Mouse (Mus musculus) right cerebral cortex, postnatal 25 days (tissue): ENCODE measurements around the gene Pafah1b2.

Experiments used
- DNase-seq: peaks from one replicate; pipeline ENCODE4 v3.0.0; 2022

Gene Pafah1b2

DNA sequence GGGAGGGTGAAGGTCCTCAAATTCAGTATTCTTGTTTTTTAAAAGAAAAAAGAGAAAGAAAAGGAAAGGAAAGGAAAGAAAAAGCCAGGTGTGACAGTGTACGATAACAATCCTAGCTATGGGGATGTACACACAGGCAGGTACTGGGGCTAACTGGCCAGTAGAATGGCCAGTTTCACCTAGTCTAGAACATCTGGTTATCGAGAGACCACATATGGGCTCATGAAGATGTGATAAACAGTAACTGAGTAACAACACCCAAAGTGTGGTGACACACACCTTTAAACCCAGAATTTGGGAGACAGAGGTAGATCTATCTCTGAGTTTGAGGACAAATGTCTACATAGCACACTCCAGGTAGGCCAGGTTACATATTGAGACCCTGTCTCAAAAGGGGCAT is 32.7 kb downstream of the Pafah1b2 start:
- no peak for DNase-seq

DNA sequence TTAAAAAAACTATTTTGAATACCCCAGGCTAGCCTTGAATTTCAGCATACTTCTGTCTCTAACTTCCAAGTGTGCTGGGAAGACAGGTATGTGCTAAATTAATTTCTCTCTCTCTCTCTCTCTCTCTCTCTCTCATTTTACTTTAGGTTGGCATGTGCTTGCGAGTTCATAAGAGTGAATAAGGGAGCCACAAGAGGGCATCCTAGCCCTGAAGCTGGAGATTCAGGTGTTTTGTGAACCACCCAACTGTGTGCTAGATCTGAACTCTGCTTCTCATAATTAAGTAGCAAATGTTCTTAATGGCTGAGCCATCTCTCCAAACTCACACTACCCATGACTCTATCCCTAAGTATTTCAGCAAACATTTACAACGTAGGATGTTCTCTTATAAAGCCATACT is 35.6 kb downstream of the Pafah1b2 start:
- no peak for DNase-seq

DNA sequence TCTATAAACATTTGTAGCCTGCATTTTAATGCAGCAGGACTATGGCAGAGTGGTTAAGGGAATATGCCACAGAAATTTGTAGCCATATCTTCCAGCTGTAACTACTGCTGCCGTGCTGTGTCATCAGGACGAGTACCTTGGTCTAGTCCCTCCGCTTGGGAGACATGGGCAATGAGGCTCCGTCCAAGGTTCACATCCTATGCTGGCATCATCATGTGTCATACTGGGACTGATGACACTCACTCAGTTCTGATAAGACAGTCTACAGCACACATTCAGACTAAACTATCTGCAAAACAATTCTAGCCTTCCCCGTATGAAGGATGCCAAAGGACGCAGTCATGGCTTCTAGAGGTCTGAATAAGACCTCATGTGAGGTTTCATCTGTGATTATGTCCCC is 48.9 kb downstream of the Pafah1b2 start:
- no peak for DNase-seq

DNA sequence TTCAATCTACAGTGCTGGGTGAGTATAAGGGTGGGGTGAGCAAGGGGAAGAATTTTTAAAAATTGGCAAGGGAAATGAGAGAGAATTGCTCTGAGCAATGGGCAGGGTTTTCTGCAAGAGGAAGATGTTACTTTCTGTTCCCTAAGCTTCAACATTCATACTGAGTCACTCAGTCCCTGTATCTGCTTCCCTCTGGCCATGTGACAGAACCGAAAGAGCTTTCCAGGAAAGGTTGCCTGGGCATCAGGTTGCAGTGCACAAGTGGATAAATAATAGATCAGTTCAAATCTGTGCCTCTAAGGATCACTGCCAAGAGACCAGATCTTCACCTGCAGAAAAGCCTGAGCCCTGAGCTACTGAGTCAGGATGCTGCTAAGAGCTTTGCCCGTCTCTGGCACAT is 50.6 kb downstream of the Pafah1b2 start:
- no peak for DNase-seq

DNA sequence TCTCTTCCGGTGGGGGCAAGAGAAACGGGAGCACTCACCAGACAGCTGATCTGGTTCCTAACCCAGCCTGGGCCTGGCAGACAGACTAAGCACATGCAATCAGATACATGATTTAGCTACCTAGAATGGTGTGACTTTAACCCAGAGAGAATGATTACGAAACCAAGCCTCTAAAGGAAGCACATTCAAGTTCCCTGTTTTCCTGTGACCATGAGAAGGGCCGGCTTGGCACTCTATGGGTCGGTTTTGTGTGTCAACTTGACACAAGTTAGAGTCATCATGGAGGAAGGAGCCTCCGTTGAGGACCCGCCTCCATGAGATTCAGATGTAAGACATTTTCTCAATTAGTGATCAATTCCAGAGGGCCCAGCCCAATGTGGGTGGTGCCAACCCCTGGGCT is 52.8 kb downstream of the Pafah1b2 start:
- DNase-seq, result no peak

DNA sequence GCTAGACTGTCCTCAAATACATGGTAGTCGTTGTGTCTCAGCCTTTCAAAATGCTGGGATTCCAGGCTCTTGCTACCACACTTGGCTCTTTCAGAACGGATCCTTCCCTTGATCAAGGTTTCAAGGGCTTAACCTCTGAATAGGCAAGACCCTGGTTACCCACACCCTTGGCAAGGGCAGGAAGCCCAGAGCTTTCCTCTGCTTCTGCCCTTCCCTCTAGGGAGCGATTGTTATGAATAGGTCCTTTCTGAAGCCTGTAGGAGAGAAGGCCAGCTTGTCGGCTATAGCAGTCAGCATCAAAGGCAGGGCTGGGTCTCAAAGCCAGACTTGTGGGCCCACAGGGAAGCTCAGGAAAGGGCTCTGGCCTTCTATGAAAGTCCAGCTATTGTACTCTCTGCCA is 53.6 kb downstream of the Pafah1b2 start:
- no peak for DNase-seq

DNA sequence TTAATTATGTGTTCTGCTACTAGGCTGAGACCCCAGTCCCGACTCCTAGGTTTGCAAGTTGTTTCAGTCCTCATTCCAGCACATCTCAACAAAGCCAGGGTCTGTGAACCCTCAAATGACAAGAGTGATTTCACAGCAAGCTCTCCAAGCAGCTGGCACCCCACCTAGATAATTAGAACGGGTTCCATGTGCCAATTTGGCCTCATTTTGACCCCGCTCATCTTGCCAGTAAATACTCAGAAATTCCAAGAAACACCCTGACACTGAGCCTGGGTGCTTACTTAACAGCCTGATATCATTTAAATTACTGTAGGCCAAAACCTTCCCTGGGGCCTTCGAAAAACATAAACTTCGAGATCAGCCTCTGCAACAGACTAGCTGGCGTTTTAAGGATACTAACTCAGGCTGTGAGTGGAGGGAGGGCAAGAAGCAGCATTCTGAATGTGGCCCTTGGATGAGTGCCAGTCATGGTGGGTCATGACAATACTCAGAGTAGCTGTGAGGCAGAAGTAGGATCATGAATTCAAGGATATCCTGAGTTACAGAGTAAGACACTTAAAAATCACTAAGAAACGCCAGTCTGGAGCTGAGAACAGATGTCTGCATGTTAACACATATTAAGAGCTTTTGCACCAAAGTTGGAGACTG is 54.3 kb downstream of the Pafah1b2 start:
- no peak for DNase-seq

DNA sequence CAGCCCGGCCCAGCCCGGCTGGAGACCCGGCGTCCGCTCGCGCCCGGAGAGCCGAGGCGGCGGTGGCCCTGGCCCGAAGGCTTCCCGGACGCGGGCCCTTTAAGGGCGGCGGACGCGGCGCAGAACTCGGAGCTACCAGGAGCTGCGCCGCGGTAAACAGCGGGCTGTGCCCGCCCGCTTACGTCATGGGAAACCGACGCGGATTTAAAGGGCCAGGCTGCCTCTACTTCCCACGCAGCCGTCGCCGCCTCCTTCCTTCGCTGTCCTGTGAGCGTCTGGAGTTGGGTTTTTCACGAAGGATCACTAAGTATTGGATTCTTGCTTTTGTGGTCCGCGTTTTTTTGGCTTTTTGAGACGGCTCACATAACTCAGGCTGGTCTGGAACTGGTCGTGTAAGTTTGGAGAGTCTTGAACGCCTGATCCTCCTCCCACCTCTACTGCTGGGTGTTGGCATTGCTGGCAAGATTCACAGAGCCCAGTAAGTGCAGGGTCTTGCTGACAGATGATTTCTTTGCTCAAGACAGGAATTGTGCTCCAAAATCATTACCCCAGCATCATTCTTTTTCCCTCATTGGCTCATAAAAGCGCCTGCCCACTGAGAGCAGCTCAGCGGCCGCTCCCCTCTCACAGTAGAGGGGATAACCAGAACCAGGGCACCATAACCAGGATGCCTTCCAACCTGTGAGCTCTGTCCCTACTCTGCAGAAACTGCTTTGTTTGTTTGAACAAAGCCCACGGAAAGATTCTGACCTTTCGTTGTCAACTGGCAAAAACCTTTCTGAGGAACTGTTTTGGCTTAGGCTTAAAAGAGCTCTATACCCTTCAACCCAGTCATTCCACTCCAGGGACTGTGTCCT is 57.2 kb downstream of the Pafah1b2 start, which contains the start of gene Sidt2:
Gene Sidt2 (minus strand): TSS at position 152 of the 857 bp plus-strand sequence.
- peak; percentile 91 for DNase-seq

DNA sequence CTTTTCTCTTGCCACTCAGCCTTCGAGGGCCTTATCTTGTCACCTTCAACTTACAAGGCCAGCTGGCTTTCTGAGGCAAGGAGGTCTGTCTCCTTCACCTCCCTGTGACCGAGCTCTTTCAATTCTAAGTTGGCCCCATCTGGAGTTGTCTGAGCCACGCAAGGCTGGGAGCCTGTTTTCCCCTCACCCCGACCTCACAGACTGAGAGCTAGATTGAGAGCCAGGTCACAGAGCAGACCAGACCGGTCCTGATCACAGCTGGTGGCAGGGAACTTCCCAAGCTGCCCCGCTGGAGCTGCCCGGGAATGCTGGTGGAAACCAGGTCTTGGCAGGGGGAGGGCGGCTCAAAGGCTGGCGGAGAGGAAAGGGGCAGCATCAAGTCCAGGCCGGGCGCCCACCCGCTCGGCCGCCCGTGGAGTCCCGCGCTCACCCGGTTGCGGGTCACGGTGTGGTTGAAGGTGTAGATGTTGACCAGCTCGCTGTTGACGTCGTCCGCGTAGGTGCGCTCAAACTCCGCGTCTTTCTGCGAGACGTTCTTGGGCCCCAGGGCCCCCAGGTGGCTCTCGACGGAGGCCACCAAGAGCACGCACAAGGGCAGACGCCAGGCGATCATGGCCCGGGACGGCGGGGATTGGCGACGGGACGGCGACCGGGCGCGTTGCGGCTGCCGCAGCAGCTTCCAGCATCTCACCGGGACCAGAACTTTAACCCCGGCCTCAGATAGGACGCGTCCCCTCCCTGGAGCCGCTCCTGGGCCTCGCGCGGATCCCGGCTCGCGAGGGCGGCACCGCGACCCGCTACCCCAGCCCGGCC is 58.0 kb downstream of the Pafah1b2 start:
- no peak for DNase-seq

DNA sequence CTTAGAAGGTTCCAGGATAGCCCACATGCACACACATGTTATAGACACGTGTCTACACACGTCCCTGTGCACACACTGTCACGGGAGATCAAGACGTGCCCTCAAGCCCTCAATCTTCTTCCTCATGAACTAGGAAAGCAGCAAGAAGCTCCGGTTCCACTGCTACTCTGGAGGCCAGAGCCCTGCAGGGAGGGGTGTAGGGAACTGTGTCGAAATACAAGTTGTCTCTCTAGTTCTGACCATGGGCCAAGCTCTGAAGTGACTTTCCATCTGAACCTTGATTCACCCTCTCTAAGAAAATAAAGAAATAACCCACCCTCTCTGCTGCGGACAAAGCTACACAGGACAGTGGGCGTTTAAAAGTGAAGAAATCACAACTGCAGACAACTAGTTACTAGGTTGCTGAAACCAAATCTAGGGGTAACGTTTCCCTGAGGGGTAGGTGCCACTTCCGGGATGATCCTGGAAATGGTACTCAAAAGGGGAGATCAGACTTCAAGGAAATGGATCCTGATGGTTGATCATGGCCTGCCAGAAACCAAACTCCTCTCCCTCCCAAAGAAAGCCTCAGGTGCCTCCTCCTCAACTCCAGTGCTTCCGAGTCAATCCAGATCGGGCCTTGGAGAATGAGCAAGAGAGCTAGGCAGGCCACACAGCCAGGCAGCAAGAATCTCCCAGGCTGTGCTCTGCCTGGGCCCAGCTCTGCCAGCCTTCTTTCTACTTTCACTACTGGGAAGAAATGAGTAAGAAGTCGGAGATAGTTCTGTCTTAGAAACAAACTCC is 58.8 kb downstream of the Pafah1b2 start:
- DNase-seq, result no peak

DNA sequence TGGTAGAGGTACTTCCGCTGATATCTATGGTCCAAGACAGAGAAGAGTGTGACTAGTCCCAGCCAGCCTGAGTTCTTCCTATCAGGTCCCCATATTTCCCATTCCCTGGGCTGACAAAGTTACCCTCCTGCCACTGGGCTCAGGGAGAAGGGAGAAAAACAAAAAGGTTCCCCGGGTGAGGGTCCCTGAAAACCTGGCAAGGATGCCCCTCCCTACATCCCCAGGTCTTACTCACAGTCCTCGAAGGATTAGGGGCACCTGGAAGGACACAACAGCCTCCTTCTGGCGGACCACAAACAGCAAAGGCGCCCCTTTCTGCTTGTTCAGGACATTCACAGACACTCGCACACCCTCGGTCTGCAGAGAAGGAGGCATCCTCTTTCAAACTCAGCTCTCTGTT is 59.6 kb downstream of the Pafah1b2 start:
- DNase-seq, result no peak

DNA sequence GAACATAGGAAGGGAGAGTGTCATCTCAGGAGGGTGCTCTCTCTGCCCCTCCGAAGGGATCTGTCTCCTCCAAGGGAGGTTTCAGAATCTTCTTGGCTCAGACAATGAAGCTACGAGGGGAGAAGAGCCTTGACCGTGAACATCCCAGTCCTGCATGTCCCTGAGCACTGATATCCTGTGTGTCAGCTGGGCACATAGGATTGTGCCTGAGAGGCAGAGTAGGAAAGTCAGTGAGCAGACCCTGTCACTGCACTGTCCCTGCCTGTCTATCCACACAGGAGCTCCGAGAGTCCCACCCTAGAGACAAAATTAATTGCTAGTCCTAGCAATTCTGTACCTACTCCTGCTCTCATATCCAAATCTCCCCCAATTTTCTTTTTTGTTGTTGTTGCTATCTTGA is 60.4 kb downstream of the Pafah1b2 start:
- no peak for DNase-seq

DNA sequence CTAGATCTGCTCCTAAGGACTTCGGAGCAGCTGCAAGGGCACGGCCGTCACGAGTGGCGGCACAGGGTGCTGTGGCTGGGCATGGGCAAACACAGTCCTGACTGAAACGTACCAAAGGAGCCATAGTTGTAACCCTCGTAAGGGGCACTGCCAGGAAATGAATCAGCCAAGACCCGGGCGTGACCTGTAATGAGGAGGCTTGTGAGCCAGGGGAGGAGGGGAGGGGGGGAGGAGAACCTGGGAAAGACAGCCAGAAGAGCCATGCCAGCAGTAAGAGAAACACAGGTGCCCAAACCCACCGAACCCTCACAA is 65.7 kb downstream of the Pafah1b2 start:
- no peak for DNase-seq

DNA sequence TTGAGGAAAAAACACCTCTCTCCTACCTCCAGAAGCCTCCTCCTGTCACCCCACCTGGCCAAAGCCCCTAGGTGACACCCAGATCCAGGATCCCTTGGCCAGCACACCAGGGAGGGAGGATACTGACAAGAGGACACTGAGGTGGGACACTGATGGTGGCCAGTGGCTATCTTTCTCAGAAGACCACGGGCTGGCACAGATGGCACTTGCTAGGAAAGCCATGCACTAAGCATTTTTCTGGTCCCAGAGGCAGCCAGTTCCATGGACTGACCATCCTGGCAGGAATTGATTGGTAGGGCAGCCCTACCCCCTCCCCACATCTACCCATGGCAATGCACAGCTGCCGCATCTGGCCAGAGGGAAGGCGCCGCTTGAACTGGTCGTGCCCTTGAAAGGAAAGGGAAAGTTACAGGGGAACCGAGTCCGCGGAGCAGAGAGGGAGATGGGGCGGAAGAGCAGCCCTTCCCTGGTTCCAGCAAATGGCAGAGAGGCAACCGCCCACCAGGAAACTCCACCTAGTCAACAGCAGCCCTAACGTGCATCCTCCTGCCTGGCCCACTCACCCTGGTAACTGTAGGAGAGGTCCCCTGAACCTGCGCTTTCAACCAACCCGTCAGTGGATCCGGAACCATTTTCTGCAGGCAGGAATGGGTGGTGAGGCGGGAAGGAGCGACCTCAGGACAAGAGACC is 66.2 kb downstream of the Pafah1b2 start:
- DNase-seq, result no peak

DNA sequence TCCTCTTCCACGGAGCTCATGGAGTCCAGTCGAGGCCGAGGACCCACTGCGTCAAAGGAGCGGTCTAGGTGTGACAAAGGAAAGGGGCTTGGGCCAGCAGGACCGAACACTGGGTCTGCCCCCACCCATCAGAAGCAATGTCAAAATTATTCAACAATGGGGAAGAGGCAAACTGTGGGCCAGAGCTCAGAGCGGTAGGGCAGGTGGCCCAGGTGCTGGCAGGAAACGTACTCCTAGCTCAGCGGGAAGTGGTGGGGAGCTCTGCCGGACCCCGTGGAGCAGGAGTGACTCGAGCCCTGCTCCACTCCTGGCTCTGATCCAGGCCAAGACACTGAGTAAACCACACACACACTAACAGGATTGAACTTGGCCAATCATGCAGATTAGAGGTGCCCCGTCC is 66.8 kb downstream of the Pafah1b2 start:
- DNase-seq, result no peak

DNA sequence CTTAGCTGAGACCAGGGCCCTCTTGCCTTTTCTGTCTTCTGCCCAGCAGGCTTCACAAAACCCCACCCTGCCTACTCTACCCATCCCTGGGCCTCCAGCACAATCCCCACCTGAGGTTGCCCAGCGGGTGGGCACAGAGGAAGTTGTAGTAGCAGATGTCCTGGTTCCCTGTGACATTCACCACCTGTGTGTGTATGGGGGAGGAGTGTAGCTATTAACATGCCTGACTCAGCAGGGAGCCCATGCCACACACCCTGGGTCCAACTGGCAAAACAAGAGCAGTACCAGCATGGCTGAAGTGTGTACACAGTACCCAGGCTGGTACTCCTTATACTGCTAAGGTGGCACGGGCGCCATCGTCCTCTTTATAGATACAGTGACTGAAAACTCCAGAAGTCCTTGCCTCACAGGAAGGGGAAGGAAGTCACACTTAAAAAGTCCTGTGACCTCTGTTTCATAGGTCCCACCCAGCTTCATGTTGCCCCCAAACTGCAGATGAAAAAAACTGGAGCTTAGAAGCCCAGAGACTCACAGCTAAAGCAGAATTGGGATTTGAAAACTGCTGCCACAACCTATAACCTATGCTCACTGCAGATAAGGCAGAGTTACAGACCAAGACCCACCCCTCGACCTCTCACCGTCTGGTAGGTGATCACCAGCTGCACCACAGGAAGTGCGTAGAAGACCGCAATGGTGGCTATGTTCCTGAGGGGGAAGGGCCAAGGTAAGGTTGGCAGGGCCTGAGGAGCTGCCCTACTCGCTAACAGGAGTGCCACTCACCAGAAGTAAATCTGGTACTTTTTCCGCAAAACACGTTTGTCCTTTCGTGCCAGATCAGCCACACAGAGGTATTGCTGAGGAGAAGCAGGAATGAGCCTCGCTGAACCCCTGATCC is 67.7 kb downstream of the Pafah1b2 start:
- DNase-seq, result no peak

DNA sequence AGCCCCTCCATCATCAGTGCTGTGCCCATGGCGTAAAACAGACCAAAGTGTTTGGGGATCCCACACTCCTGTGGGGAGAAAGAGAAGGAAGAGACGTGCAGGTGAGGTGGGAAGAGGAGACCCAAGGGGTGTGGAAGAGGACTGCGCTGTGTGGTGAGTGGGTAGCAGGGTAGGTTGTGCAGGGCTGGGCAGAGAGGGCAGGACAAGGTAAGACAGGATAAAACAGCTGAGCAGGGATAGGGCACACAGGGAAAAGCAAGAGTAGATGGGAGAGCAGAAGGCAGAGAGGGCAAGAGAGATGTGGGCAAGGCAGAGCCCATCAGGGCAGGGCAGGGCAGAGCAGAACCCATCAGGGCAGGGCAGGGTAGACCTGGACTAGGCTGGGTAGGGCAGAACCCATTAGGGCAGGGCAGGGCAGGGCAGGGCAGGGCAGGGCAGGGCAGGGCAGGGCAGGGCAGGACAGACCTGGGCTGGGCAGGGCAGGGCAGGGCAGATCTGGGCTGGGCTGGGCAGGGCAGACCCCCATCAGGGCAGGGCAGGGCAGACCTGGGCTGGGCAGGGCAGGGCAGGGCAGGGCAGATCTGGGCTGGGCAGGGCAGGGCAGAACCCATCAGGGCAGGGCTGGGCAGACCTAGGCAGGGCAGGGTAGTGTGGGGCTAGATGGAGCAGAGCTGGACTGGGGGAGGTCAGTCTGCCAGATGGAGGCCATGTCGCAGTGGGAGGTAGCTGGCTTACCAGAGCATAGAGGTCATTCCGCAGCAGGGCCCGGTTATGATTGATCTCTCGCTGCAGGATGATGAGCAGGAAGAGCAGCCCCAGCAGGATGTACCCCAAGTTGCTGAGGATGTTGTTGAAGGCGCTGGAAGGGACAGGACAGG is 68.6 kb downstream of the Pafah1b2 start:
- DNase-seq, result no peak

DNA sequence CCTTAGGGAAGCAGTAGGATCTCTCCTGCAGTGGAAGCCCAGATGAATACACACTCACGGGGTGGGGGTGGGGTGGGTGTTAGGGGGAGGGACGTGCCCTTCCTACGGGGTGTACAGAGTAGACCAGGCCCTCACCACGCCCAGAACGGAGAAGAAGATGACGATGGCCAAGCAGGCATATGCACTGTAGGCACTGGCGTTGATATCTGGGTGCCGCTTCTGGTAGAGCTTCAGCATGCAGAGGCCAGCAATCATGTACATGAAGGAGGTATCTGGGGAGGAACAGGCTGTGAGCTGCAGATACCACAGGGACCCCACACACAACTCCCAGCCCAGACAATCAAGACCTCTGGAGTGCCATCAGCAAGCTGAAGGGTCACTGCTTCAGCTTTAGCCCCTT is 69.6 kb downstream of the Pafah1b2 start:
- DNase-seq, result no peak

DNA sequence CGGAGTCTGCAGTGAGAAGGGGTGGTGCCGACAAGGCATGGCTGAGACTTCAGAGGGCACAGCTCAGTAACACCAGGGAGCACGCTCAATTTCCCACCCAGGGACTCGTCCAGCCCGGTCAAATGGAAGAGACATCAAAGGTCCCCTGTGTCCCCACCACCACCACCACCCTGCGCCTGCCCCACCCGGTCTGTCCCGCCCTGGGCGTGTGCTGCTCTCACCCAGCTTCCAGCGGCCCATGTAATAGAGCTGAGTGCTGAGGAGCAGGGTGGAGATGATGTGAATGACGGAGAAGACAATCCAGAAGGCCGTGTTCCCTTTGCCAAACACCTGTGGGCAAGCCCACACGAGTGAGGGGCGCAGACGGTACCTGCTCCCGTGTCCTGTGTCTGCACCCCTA is 70.0 kb downstream of the Pafah1b2 start:
- no peak for DNase-seq

DNA sequence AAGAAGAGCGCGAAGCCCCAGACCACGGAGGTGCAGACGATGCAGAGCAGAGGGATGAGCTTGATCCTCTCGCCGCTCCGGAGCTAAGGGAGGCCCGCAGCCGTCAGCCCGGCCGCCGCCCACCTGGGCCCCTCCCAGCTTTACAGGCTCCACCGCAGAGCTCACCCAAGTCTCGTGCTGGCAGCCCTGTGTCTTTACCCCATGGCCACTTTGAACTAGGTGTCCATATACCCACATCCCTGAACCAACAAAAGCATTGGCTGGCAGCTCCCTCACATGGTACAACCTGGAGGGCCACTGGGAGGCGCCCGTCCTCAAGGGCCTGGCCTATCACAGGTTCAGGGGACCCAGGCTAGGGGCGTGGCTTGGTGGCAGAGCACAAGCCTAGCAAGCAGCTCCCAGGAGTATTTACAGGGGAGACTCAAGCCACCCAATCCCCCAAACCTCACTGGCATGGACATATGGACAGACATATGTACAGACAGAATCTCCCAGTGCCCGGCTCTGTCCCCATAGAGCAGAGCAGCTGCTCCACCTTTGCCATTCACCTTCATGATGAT is 71.1 kb downstream of the Pafah1b2 start:
- DNase-seq, result no peak
